Mouse (Mus musculus) neural tube, embryonic 11.5 days (tissue): ENCODE data around the gene Tst. TPM values are rescaled to one million over a fixed set of nuclear protein-coding genes. Genes with fewer than 3 reads are reported as not detected.

ENCODE experiments used
- ATAC-seq: fragments of 200-750 bp; cut with Nextera tagmentation; 2 replicates; pipeline ENCODE4 v1.8.0; 2017; ENCODE audit warnings: moderate number of reproducible peaks, mild to moderate bottlenecking, moderate TSS enrichment, moderate library complexity; ENCODE audit not compliant: insufficient read depth, low FRiP score, low TSS enrichment
- DNase-seq: peaks from one replicate; pipeline ENCODE4 v3.0.0-alpha.2; 2015; ENCODE audit warnings: low spot score
- H3K27ac ChIP-seq: fragments of 300-500 bp; sonication (generic); 2 replicates; pipeline ENCODE4 v1.5.1; 2014; ENCODE audit warnings: low read depth, mild to moderate bottlenecking, low read length
- H3K27me3 ChIP-seq: fragments of 300-500 bp; sonication (generic); 2 replicates; pipeline ENCODE4 v1.6.1; 2014; ENCODE audit warnings: mild to moderate bottlenecking, low read length, mixed read lengths; ENCODE audit not compliant: control insufficient read depth, insufficient read depth
- H3K36me3 ChIP-seq: fragments of 300-500 bp; sonication (generic); 2 replicates; pipeline ENCODE4 v1.6.1; 2014; ENCODE audit warnings: mild to moderate bottlenecking, low read length, moderate library complexity, mixed read lengths; ENCODE audit not compliant: control insufficient read depth, insufficient read depth
- H3K4me1 ChIP-seq: fragments of 300-500 bp; sonication (generic); 2 replicates; pipeline ENCODE4 v1.6.1; 2014; ENCODE audit warnings: low read length, mixed read lengths; ENCODE audit not compliant: control insufficient read depth, insufficient read depth
- H3K4me2 ChIP-seq: fragments of 300-500 bp; sonication (generic); 2 replicates; pipeline ENCODE4 v1.6.1; 2014; ENCODE audit warnings: low read depth, mild to moderate bottlenecking, moderate library complexity
- H3K4me3 ChIP-seq: fragments of 300-500 bp; sonication (generic); 2 replicates; pipeline ENCODE4 v1.5.1; 2014; ENCODE audit warnings: low read depth, low read length
- H3K9ac ChIP-seq: fragments of 300-500 bp; sonication (generic); 2 replicates; pipeline ENCODE4 v1.6.1; 2014; ENCODE audit warnings: mild to moderate bottlenecking, low read length
- H3K9me3 ChIP-seq: fragments of 300-500 bp; sonication (generic); 2 replicates; pipeline ENCODE4 v1.6.1; 2016; ENCODE audit warnings: low read length; ENCODE audit not compliant: control insufficient read depth
- WGBS: fragments of 180-500 bp; shearing (Covaris S2); extraction: QIAGEN DNeasy Blood & Tissue Kit; methylation state at CpG from one replicate; pipeline ENCODE4 v1.1.7; 2014; 5-methylcytosine and 5-hydroxymethylcytosine counted together
- polyA plus RNA-seq: library from polyadenylated mRNA; unstranded; fragments of >200 nt; fragmentation: Nextera tagmentation; extraction: Ambion mirVana; gene quantifications from 2 replicates; pipeline ENCODE4 v1.2.1, GENCODE M21; 2014

The Tst gene
- 7.5 and 7.8 TPM in 2 replicates for polyA plus RNA-seq

- no peaks in the 10 kb centered on the region for H3K36me3 ChIP-seq
- peaks cover 18% of the 10 kb centered on the region for H3K4me1 ChIP-seq
- H3K27me3 ChIP-seq, result peaks cover 27% of the 10 kb centered on the region
- peak within 1 kb of the TSS; percentile 41 for H3K4me3 ChIP-seq
- DNase-seq, result peak; percentile 84
- peak; percentile 71 for ATAC-seq
- H3K4me2 ChIP-seq, result peak within 1 kb of the TSS; percentile 79
- peak within 1 kb of the TSS; percentile 68 for H3K9ac ChIP-seq
- H3K9me3 ChIP-seq, result no peaks in the 10 kb centered on the region
- H3K27ac ChIP-seq, result peak within 1 kb of the TSS; percentile 70
- WGBS, result 1% methylated on average over 34 of the region's 34 CpGs
Measured at GRCm38 (mm10) chr15:78405517-78406211, at the start of gene Tst. TSS of gene Tst (minus strand) at chr15:78405907.

GRCm38 (mm10) chr15:78455168-78455567 is 49.5 kb upstream of the Tst start:
- H3K9ac ChIP-seq, result no peak overlapping the region
- no peaks in the 10 kb centered on the region for H3K4me1 ChIP-seq
- no peaks in the 10 kb centered on the region for H3K27me3 ChIP-seq
- WGBS, result 86% methylated on average over 4 of the region's 4 CpGs
- DNase-seq (no peak), ATAC-seq (no peak)
- no peaks in the 10 kb centered on the region for H3K36me3 ChIP-seq
- H3K4me2 ChIP-seq, result no peak overlapping the region
- no peak overlapping the region for H3K4me3 ChIP-seq
- no peaks in the 10 kb centered on the region for H3K9me3 ChIP-seq
- H3K27ac ChIP-seq, result no peak overlapping the region

- no peaks in the 10 kb centered on the region for H3K36me3 ChIP-seq
- H3K9me3 ChIP-seq, result no peaks in the 10 kb centered on the region
- no peak overlapping the region for H3K9ac ChIP-seq
- H3K4me1 ChIP-seq, result no peaks in the 10 kb centered on the region
- WGBS, result 86% methylated on average over 3 of the region's 3 CpGs
- H3K27me3 ChIP-seq, result no peaks in the 10 kb centered on the region
- no peak overlapping the region for H3K4me3 ChIP-seq
- H3K27ac ChIP-seq, result no peak overlapping the region
- no peak overlapping the region for H3K4me2 ChIP-seq
- no peak for DNase-seq
- no peak for ATAC-seq
Measured at GRCm38 (mm10) chr15:78452929-78453328, 47.2 kb upstream of the Tst start.

GRCm38 (mm10) chr15:78451201-78451600 is 45.5 kb upstream of the Tst start:
- Histone ChIP-seq H3K4me3 (no peak overlapping the region), H3K27ac (no peak overlapping the region), H3K9me3 (no peaks in the 10 kb centered on the region), H3K4me1 (no peaks in the 10 kb centered on the region), H3K36me3 (no peaks in the 10 kb centered on the region), H3K27me3 (no peaks in the 10 kb centered on the region), H3K4me2 (no peak overlapping the region), H3K9ac (no peak overlapping the region)
- no peak for ATAC-seq
- 81% methylated on average over 2 of the region's 2 CpGs for WGBS
- DNase-seq, result no peak

GRCm38 (mm10) chr15:78450419-78450768 is 44.7 kb upstream of the Tst start:
- ATAC-seq (no peak), DNase-seq (no peak)
- no peak overlapping the region for H3K9ac ChIP-seq
- H3K27me3 ChIP-seq, result no peaks in the 10 kb centered on the region
- no peaks in the 10 kb centered on the region for H3K36me3 ChIP-seq
- 84% methylated on average over 6 of the region's 6 CpGs for WGBS
- H3K4me1 ChIP-seq, result no peaks in the 10 kb centered on the region
- no peak overlapping the region for H3K27ac ChIP-seq
- H3K4me2 ChIP-seq, result no peak overlapping the region
- H3K4me3 ChIP-seq, result no peak overlapping the region
- no peaks in the 10 kb centered on the region for H3K9me3 ChIP-seq

GRCm38 (mm10) chr15:78449694-78450418 is 44.1 kb upstream of the Tst start:
- Histone ChIP-seq H3K9ac (no peak overlapping the region), H3K27ac (no peak overlapping the region)

GRCm38 (mm10) chr15:78449131-78449530 is 43.4 kb upstream of the Tst start:
- no peaks in the 10 kb centered on the region for H3K27me3 ChIP-seq
- no peaks in the 10 kb centered on the region for H3K9me3 ChIP-seq
- no peak overlapping the region for H3K4me3 ChIP-seq
- no peaks in the 10 kb centered on the region for H3K4me1 ChIP-seq
- H3K4me2 ChIP-seq, result no peak overlapping the region
- DNase-seq (no peak), ATAC-seq (no peak)
- H3K9ac ChIP-seq, result no peak overlapping the region
- no peaks in the 10 kb centered on the region for H3K36me3 ChIP-seq
- H3K27ac ChIP-seq, result no peak overlapping the region
- WGBS, result 72% methylated on average over 6 of the region's 6 CpGs

More at GRCm38 (mm10) chr15:78449694-78450418, 44.1 kb upstream of the Tst start:
- no peaks in the 10 kb centered on the region for H3K27me3 ChIP-seq
- no peaks in the 10 kb centered on the region for H3K4me1 ChIP-seq
- WGBS, result 48% methylated on average over 7 of the region's 7 CpGs
- DNase-seq, result peak; percentile 58
- no peak overlapping the region for H3K4me2 ChIP-seq
- no peak for ATAC-seq
- H3K36me3 ChIP-seq, result no peaks in the 10 kb centered on the region
- no peaks in the 10 kb centered on the region for H3K9me3 ChIP-seq
- no peak overlapping the region for H3K4me3 ChIP-seq

GRCm38 (mm10) chr15:78447746-78448535 is 42.2 kb upstream of the Tst start:
- H3K9me3 ChIP-seq, result no peaks in the 10 kb centered on the region
- no peak overlapping the region for H3K27ac ChIP-seq
- H3K27me3 ChIP-seq, result no peaks in the 10 kb centered on the region
- peak overlapping the region; percentile 51 for H3K9ac ChIP-seq
- H3K36me3 ChIP-seq, result no peaks in the 10 kb centered on the region
- peak; percentile 92 for DNase-seq
- peak overlapping the region; percentile 24; the same call in 1 of the 2 replicates for H3K4me3 ChIP-seq
- ATAC-seq, result peak; percentile 18; the same call in 1 of the 2 replicates
- peak overlapping the region; percentile 58 for H3K4me2 ChIP-seq
- WGBS, result 2% methylated on average over 22 of the region's 22 CpGs
- no peaks in the 10 kb centered on the region for H3K4me1 ChIP-seq
